Mouse (Mus musculus): Measurements from ENCODE around the gene Apmap. TPM values are rescaled to one million over a fixed set of nuclear protein-coding genes. Genes with fewer than 3 reads are reported as not detected.
"Not testable (repeated sequence)": the region's sequence is repeated elsewhere in the genome, so short reads cannot be mapped to it uniquely, and the experiment has no call there.

Gene Apmap
- polyA plus RNA-seq, 1 experiment, result 48.2 TPM

GRCm38 (mm10) chr2:150570761-150571160 lies 37.6 kb downstream of the Apmap start:
- no peak for DNase-seq (ENCODE audit: low read depth)
- no peak for TF ChIP-seq POLR2A (IDR thresholded peaks at IDR 0.05; ENCODE audit: borderline replicate concordance, extremely low read depth, insufficient read depth, insufficient read length, poor library complexity, severe bottlenecking)
- TF ChIP-seq CTCF (IDR thresholded peaks at IDR 0.05; ENCODE audit: borderline replicate concordance, extremely low read depth, insufficient read depth, insufficient read length), result no peak

- DNase-seq (ENCODE audit: low read depth), result no peak
- TF ChIP-seq POLR2A (IDR thresholded peaks at IDR 0.05; ENCODE audit: borderline replicate concordance, extremely low read depth, insufficient read depth, insufficient read length, poor library complexity, severe bottlenecking), result no peak
- no peak for TF ChIP-seq CTCF (IDR thresholded peaks at IDR 0.05; ENCODE audit: borderline replicate concordance, extremely low read depth, insufficient read depth, insufficient read length)
Observed at GRCm38 (mm10) chr2:150569847-150570590, 38.3 kb downstream of the Apmap start, which contains the start of gene Cst7. Gene Cst7 (plus strand): TSS chr2:150570415.

GRCm38 (mm10) chr2:150567051-150567450 lies 41.3 kb downstream of the Apmap start:
- no peak for TF ChIP-seq POLR2A (IDR thresholded peaks at IDR 0.05; ENCODE audit: borderline replicate concordance, extremely low read depth, insufficient read depth, insufficient read length, poor library complexity, severe bottlenecking)
- no peak for DNase-seq (ENCODE audit: low read depth)

- TF ChIP-seq POLR2A (IDR thresholded peaks at IDR 0.05; ENCODE audit: borderline replicate concordance, extremely low read depth, insufficient read depth, insufficient read length, poor library complexity, severe bottlenecking) (no peak), CTCF (IDR thresholded peaks at IDR 0.05; ENCODE audit: borderline replicate concordance, extremely low read depth, insufficient read depth, insufficient read length) (peak; percentile 57; the same call in 1 of the 2 replicates)
- peak; percentile 73 for DNase-seq (ENCODE audit: low read depth)
Observed at GRCm38 (mm10) chr2:150558568-150558967, 49.8 kb downstream of the Apmap start.

- DNase-seq (ENCODE audit: low read depth), result not testable (repeated sequence)
Observed at GRCm38 (mm10) chr2:150549576-150549975, 58.8 kb downstream of the Apmap start.

Other genes starting within 250 kb of the Apmap start
- gene 3300002I08Rik, start 245.8 kb downstream of the Apmap start, polyA plus RNA-seq (2012; rRNA removed), result 4.4 and 5.2 TPM in 2 replicates
- gene Zfp442, start 157.1 kb downstream of the Apmap start, polyA plus RNA-seq (2012; rRNA removed), result 1.00 and 1.9 TPM in 2 replicates
- 0.05 TPM in 1 of 2 replicates, not detected in the other for gene Zfp345, start 123.5 kb downstream of the Apmap start, polyA plus RNA-seq (2012; rRNA removed)
- 0.16 TPM in 1 of 2 replicates, not detected in the other for gene Cst7, start 38.2 kb downstream of the Apmap start, polyA plus RNA-seq (2012; rRNA removed)
- 22.8 and 28.0 TPM in 2 replicates for gene Acss1, start 59.9 kb upstream of the Apmap start, polyA plus RNA-seq (2012; rRNA removed)
- gene Vsx1, start 80.8 kb upstream of the Apmap start, polyA plus RNA-seq (2012; rRNA removed), result 0.03 and 0.08 TPM in 2 replicates
- 52.0 and 52.8 TPM in 2 replicates for gene Entpd6, start 140.5 kb upstream of the Apmap start, polyA plus RNA-seq (2012; rRNA removed)
- 56.6 and 75.8 TPM in 2 replicates for gene Pygb, start 178.2 kb upstream of the Apmap start, polyA plus RNA-seq (2012; rRNA removed)

Data from brain, embryonic 14.5 days (tissue).